Comparison of ENCODE assay signal across 7 mouse cellular contexts in genomic region chr12:85472656-85473410, GRCm38 (mm10). TPM values are rescaled to one million over a fixed set of nuclear protein-coding genes. Genes with fewer than 3 reads are reported as not detected.
A peak's percentile ranks its signal among the peaks of the same experiment; 100 is the strongest.
DNase-seq lines count a peak whose midpoint lies in the region; ATAC-seq and TF ChIP-seq lines count a peak whose summit lies in the region.

No protein-coding gene starts in this region.

- peak; percentile 41 for DNase-seq in lung, embryonic 14.5 days
- DNase-seq in lung, postnatal 25 days (ENCODE audit: low spot score) = no peak
- DNase-seq in embryo, embryonic 10.5 days (ENCODE audit: low spot score) = peak; percentile 64
- DNase-seq in layer of hippocampus, postnatal 10 days (ENCODE audit: low spot score in 2 of 2) = no peak
- DNase-seq in ovary, postnatal 36 days (ENCODE audit: low spot score) = no peak

- peaks cover 21% of the 10 kb centered on the region for H3K27me3 ChIP-seq in lung, embryonic 14.5 days (ENCODE audit: insufficient read depth, low read length)
- H3K27me3 ChIP-seq in hindbrain, embryonic 15.5 days = peaks cover 18% of the 10 kb centered on the region
- peaks cover 13% of the 10 kb centered on the region for H3K27me3 ChIP-seq in midbrain, embryonic 16.5 days (ENCODE audit: control insufficient read depth, insufficient read depth, low read depth, low read length)

- peak; percentile 1; the same call in 1 of the 2 replicates for ATAC-seq in lung, embryonic 14.5 days (ENCODE audit: insufficient read depth)
- ATAC-seq in hindbrain, embryonic 15.5 days (ENCODE audit: low FRiP score, low read depth) = no peak
- peak; percentile 10; the same call in 1 of the 2 replicates for ATAC-seq in midbrain, embryonic 16.5 days

- peak overlapping the region; percentile 52 for H3K4me3 ChIP-seq in lung, embryonic 14.5 days (ENCODE audit: low read depth, low read length)
- peak overlapping the region; percentile 60 for H3K4me3 ChIP-seq in hindbrain, embryonic 15.5 days
- H3K4me3 ChIP-seq in midbrain, embryonic 16.5 days (ENCODE audit: low read depth, low read length) = peak overlapping the region; percentile 47

- peak overlapping the region; percentile 73 for H3K27ac ChIP-seq in lung, embryonic 14.5 days (ENCODE audit: low read depth)
- H3K27ac ChIP-seq in hindbrain, embryonic 15.5 days (replicated peaks) = peak overlapping the region; percentile 67
- 0 out of 2 replicates have a peak overlapping the region, but pooled peaks have one; percentile 53 for H3K27ac ChIP-seq in midbrain, embryonic 16.5 days (ENCODE audit: low read length)

- H3K4me2 ChIP-seq in lung, embryonic 14.5 days = peak overlapping the region; percentile 96
- H3K4me2 ChIP-seq in hindbrain, embryonic 15.5 days = peak overlapping the region; percentile 98
- peak overlapping the region; percentile 96 for H3K4me2 ChIP-seq in midbrain, embryonic 16.5 days (ENCODE audit: low read length)

- WGBS in lung, embryonic 14.5 days = under 1% methylated on average over 23 of the region's 23 CpGs
- 0% methylated on average over 22 of the region's 23 CpGs for WGBS in hindbrain, embryonic 15.5 days
- 0% methylated on average over 23 of the region's 23 CpGs for WGBS in midbrain, embryonic 16.5 days

- H3K36me3 ChIP-seq in lung, embryonic 14.5 days (ENCODE audit: insufficient read depth) = no peaks in the 10 kb centered on the region
- H3K36me3 ChIP-seq in hindbrain, embryonic 15.5 days = no peaks in the 10 kb centered on the region
- H3K36me3 ChIP-seq in midbrain, embryonic 16.5 days (ENCODE audit: control insufficient read depth, insufficient read depth, low read length) = no peaks in the 10 kb centered on the region

- peak overlapping the region; percentile 66 for H3K9ac ChIP-seq in lung, embryonic 14.5 days
- H3K9ac ChIP-seq in hindbrain, embryonic 15.5 days = peak overlapping the region; percentile 58
- peak overlapping the region; percentile 72 for H3K9ac ChIP-seq in midbrain, embryonic 16.5 days (ENCODE audit: low read depth, low read length)

- 0 out of 2 replicates have a peak, but pooled peaks have one; percentile 28 for TF ChIP-seq CTCF in lung, embryonic 14.5 days (IDR thresholded peaks at IDR 0.05; ENCODE audit: low read depth)

- H3K9me3 ChIP-seq in lung, embryonic 14.5 days (ENCODE audit: low read depth, low read length) = no peaks in the 10 kb centered on the region
- H3K9me3 ChIP-seq in hindbrain, embryonic 15.5 days = no peaks in the 10 kb centered on the region
- no peaks in the 10 kb centered on the region for H3K9me3 ChIP-seq in midbrain, embryonic 16.5 days (replicated peaks; ENCODE audit: control insufficient read depth, low read length, poor library complexity, severe bottlenecking)

- 0 out of 2 replicates have a peak, but pooled peaks cover 8% of the 10 kb centered on the region for H3K4me1 ChIP-seq in lung, embryonic 14.5 days (ENCODE audit: insufficient read depth)
- peaks cover 45% of the 10 kb centered on the region for H3K4me1 ChIP-seq in hindbrain, embryonic 15.5 days (replicated peaks)
- H3K4me1 ChIP-seq in midbrain, embryonic 16.5 days (ENCODE audit: control insufficient read depth, insufficient read depth, low read length) = peaks cover 26% of the 10 kb centered on the region

RNA-seq across cellular contexts. Expression of gene Fos, which starts 0.9 kb away (rescaled TPM):
- 3.7 and 3.8 TPM in 2 replicates for polyA plus RNA-seq in lung, embryonic 14.5 days (2014; fragmentation: Nextera tagmentation; extraction: Ambion mirVana)
- polyA plus RNA-seq in hindbrain, embryonic 15.5 days (2015; fragmentation: Nextera tagmentation; extraction: Ambion mirVana) = 2.6 and 4.0 TPM in 2 replicates
- 1.8 TPM in 2 replicates for polyA plus RNA-seq in midbrain, embryonic 16.5 days (2015; fragmentation: Nextera tagmentation; extraction: Ambion mirVana)
- 1 to 10 TPM; 8.2 to 9.3 TPM for total RNA-seq in layer of hippocampus, postnatal 10 days (2021)

Comparison
In these comparisons a context has a peak if more than half of its experiments do, and no peak if none do; other contexts are left out.
1. DNase-seq: peak in lung, embryonic 14.5 days (single experiment) and embryo, embryonic 10.5 days (single experiment); none in lung, postnatal 25 days (single experiment), layer of hippocampus, postnatal 10 days (0 of 2) and ovary, postnatal 36 days (single experiment).
2. Peak in every context shown above with its lines, with median percentiles within 50 percentile points of each other: H3K27ac ChIP-seq, H3K4me2 ChIP-seq, H3K4me3 ChIP-seq and H3K9ac ChIP-seq.